ENCODE assay signal across 9 mouse cellular contexts in genomic region chr3:108554111-108554561, GRCm38 (mm10). TPM values are rescaled to one million over a fixed set of nuclear protein-coding genes. Genes with fewer than 3 reads are reported as not detected.
A peak's percentile ranks its signal among the peaks of the same experiment; 100 is the strongest.
DNase-seq lines count a peak whose midpoint lies in the region; ATAC-seq and TF ChIP-seq lines count a peak whose summit lies in the region.
"Had no signal": no experiment of that assay in that cellular context is flagged by ENCODE, and none has a peak within 500 bp of the region (broad histone marks: within the 10 kb centered on the region; RNA-seq: fewer than 3 reads in every experiment).

No protein-coding gene starts in this region.

- H3K4me1 ChIP-seq in embryonic facial prominence, embryonic 13.5 days, result no peaks in the 10 kb centered on the region; the same call in 1 of the 2 replicates
- no peaks in the 10 kb centered on the region for H3K4me1 ChIP-seq in intestine, embryonic 15.5 days (replicated peaks)

- ATAC-seq in Patski, result peak; percentile 24
- ATAC-seq in embryonic facial prominence, embryonic 13.5 days (ENCODE audit: insufficient number of reproducible peaks, insufficient read depth, low FRiP score, low TSS enrichment, low read depth), result peak; percentile 12; the same call in 1 of the 2 replicates
- peak; percentile 82 for ATAC-seq in intestine, embryonic 15.5 days
- peak; percentile 38 for ATAC-seq in megakaryocyte progenitor cell, adult 5-6 weeks (replicated peaks; ENCODE audit: poor library complexity)

- CTCF ChIA-PET in Patski (lab: Charles Lee), result interaction anchor here (1.7 kb wide), 1 partner anchor 16 kb away, joined by 8 read pairs; no protein-coding TSS in a partner anchor

- in situ Hi-C loops in Patski (cut with MboI; ENCODE audit: low pct_unique_long_range_greater_than_20kb), result loop anchor here (5.0 kb wide), 1 partner anchor 87 kb away; no protein-coding TSS in a partner anchor

- peak overlapping the region; percentile 99 for H3K27ac ChIP-seq in layer of hippocampus, adult 2 months
- H3K27ac ChIP-seq in embryonic facial prominence, embryonic 13.5 days, result peak overlapping the region; percentile 92
- H3K27ac ChIP-seq in intestine, embryonic 15.5 days, result peak overlapping the region; percentile 83

- H3K36me3 ChIP-seq in embryonic facial prominence, embryonic 13.5 days, result peaks cover 21% of the 10 kb centered on the region
- H3K36me3 ChIP-seq in intestine, embryonic 15.5 days, result 0 out of 2 replicates have a peak, but pooled peaks cover 8% of the 10 kb centered on the region

- peak overlapping the region; percentile 80 for H3K4me3 ChIP-seq in layer of hippocampus, adult 2 months
- H3K4me3 ChIP-seq in embryonic facial prominence, embryonic 13.5 days, result peak overlapping the region; percentile 83
- peak overlapping the region; percentile 83 for H3K4me3 ChIP-seq in intestine, embryonic 15.5 days (replicated peaks)

- H3K9ac ChIP-seq in embryonic facial prominence, embryonic 13.5 days, result peak overlapping the region; percentile 96
- H3K9ac ChIP-seq in intestine, embryonic 15.5 days, result peak overlapping the region; percentile 95

- POLR2A ChIA-PET in Patski (lab: Charles Lee), result interaction anchor here (0.7 to 1.6 kb wide), 3 partner anchors 17 to 138 kb away, joined by 3 to 7 read pairs (median 5); no protein-coding TSS in a partner anchor

- peak overlapping the region; percentile 69 for H3K4me2 ChIP-seq in embryonic facial prominence, embryonic 13.5 days
- peak overlapping the region; percentile 82 for H3K4me2 ChIP-seq in intestine, embryonic 15.5 days (replicated peaks)

- H3K9me3 ChIP-seq in embryonic facial prominence, embryonic 13.5 days, result no peaks in the 10 kb centered on the region
- no peaks in the 10 kb centered on the region for H3K9me3 ChIP-seq in intestine, embryonic 15.5 days

- DNase-seq in layer of hippocampus, adult 2 months (ENCODE audit: low spot score in 2 of 2), result peak in 1 of 2 experiments; percentile 10
- DNase-seq in layer of hippocampus, adult 9-11 months, result no peak
- DNase-seq in Patski (ENCODE audit: low read depth, low spot score), result no peak
- DNase-seq in natural killer cell, adult 2 months (ENCODE audit: low spot score in 2 of 2), result no peak
- no peak for DNase-seq in spleen, postnatal 4 days (ENCODE audit: low spot score in 2 of 2)

- under 1% methylated on average over 39 of the region's 42 CpGs for WGBS in embryonic facial prominence, embryonic 13.5 days
- under 1% methylated on average over 42 of the region's 42 CpGs for WGBS in intestine, embryonic 15.5 days

- no peaks in the 10 kb centered on the region for H3K27me3 ChIP-seq in Patski
- H3K27me3 ChIP-seq in embryonic facial prominence, embryonic 13.5 days, result no peaks in the 10 kb centered on the region
- H3K27me3 ChIP-seq in intestine, embryonic 15.5 days (replicated peaks), result no peaks in the 10 kb centered on the region

- no peak for TF ChIP-seq CTCF in layer of hippocampus, adult 2 months (conservative IDR thresholded peaks at IDR 0.05)
- no peak for TF ChIP-seq CTCF in Patski (IDR thresholded peaks at IDR 0.05)

RNA-seq across cellular contexts. Expression of gene Tmem167b, which starts 8.1 kb away (rescaled TPM):
- 10 to 100 TPM; 55.6 to 56.2 TPM for total RNA-seq in layer of hippocampus, adult 2 months (2021)
- 82.3 TPM for polyA plus RNA-seq in Patski (2021)
- 45.5 and 46.3 TPM in 2 replicates for polyA plus RNA-seq in embryonic facial prominence, embryonic 13.5 days (2015; fragmentation: Nextera tagmentation; extraction: Ambion mirVana)
- polyA plus RNA-seq in intestine, embryonic 15.5 days (2015; fragmentation: Nextera tagmentation; extraction: Ambion mirVana), result 34.3 and 35.5 TPM in 2 replicates
- total RNA-seq in megakaryocyte progenitor cell, adult 5-6 weeks (2015), result 15.2 and 16.4 TPM in 2 replicates
- total RNA-seq in megakaryocyte progenitor cell, adult 5-6 weeks (2017), result 35.2 and 38.2 TPM in 2 replicates

RNA-seq across cellular contexts. Expression of gene Taf13, which starts 17.4 kb away (rescaled TPM):
- 10 to 100 TPM; 20.7 to 27.3 TPM for total RNA-seq in layer of hippocampus, adult 2 months (2021)
- 44.7 TPM for polyA plus RNA-seq in Patski (2021)
- polyA plus RNA-seq in embryonic facial prominence, embryonic 13.5 days (2015; fragmentation: Nextera tagmentation; extraction: Ambion mirVana), result 43.3 and 53.2 TPM in 2 replicates
- 38.4 and 39.4 TPM in 2 replicates for polyA plus RNA-seq in intestine, embryonic 15.5 days (2015; fragmentation: Nextera tagmentation; extraction: Ambion mirVana)
- 12.9 and 15.6 TPM in 2 replicates for total RNA-seq in megakaryocyte progenitor cell, adult 5-6 weeks (2015)
- 13.2 and 15.9 TPM in 2 replicates for total RNA-seq in megakaryocyte progenitor cell, adult 5-6 weeks (2017)

RNA-seq across cellular contexts. Expression of gene 5330417C22Rik, which starts 17.8 kb away (rescaled TPM):
- total RNA-seq in layer of hippocampus, adult 2 months (2021), result 10 to 100 TPM; 24.8 to 28.8 TPM
- 0.17 TPM for polyA plus RNA-seq in Patski (2021)
- polyA plus RNA-seq in embryonic facial prominence, embryonic 13.5 days (2015; fragmentation: Nextera tagmentation; extraction: Ambion mirVana), result 0.65 and 2.0 TPM in 2 replicates
- polyA plus RNA-seq in intestine, embryonic 15.5 days (2015; fragmentation: Nextera tagmentation; extraction: Ambion mirVana), result 17.1 and 26.7 TPM in 2 replicates
- 0.20 and 0.27 TPM in 2 replicates for total RNA-seq in megakaryocyte progenitor cell, adult 5-6 weeks (2015)
- total RNA-seq in megakaryocyte progenitor cell, adult 5-6 weeks (2017), result 0.20 and 0.25 TPM in 2 replicates

RNA-seq across cellular contexts. Expression of gene 1700013F07Rik, which starts 20.2 kb away (rescaled TPM):
- 1 to 10 TPM; 1.5 TPM for total RNA-seq in layer of hippocampus, adult 2 months (2021)
- polyA plus RNA-seq in Patski (2021), result 3.6 TPM
- not detected in 2 replicates for polyA plus RNA-seq in embryonic facial prominence, embryonic 13.5 days (2015; fragmentation: Nextera tagmentation; extraction: Ambion mirVana)
- polyA plus RNA-seq in intestine, embryonic 15.5 days (2015; fragmentation: Nextera tagmentation; extraction: Ambion mirVana), result 0.34 TPM in 1 of 2 replicates, not detected in the other
- total RNA-seq in megakaryocyte progenitor cell, adult 5-6 weeks (2015), result not detected in 2 replicates
- total RNA-seq in megakaryocyte progenitor cell, adult 5-6 weeks (2017), result not detected in 2 replicates
- total RNA-seq: gastrocnemius, postnatal 36 days had no signal

RNA-seq across cellular contexts. Expression of gene Wdr47, which starts 36.9 kb away (rescaled TPM):
- total RNA-seq in layer of hippocampus, adult 2 months (2021), result 100 to 1,000 TPM; 125 to 135 TPM
- 25.7 TPM for polyA plus RNA-seq in Patski (2021)
- polyA plus RNA-seq in embryonic facial prominence, embryonic 13.5 days (2015; fragmentation: Nextera tagmentation; extraction: Ambion mirVana), result 14.9 and 17.5 TPM in 2 replicates
- polyA plus RNA-seq in intestine, embryonic 15.5 days (2015; fragmentation: Nextera tagmentation; extraction: Ambion mirVana), result 7.0 and 8.7 TPM in 2 replicates
- 1.6 and 2.4 TPM in 2 replicates for total RNA-seq in megakaryocyte progenitor cell, adult 5-6 weeks (2015)
- total RNA-seq in megakaryocyte progenitor cell, adult 5-6 weeks (2017), result 4.1 and 8.9 TPM in 2 replicates

Comparison
In these comparisons a context has a peak if more than half of its experiments do, and no peak if none do; other contexts are left out.
1. ATAC-seq: peak in every context shown above with its lines; median percentile 82 in intestine, embryonic 15.5 days; 38 in megakaryocyte progenitor cell, adult 5-6 weeks; 24 in Patski; 12 in embryonic facial prominence, embryonic 13.5 days.